Mouse (Mus musculus) small intestine, adult 2 months (tissue): ENCODE measurements around the gene Prcp. TPM values are rescaled to one million over a fixed set of nuclear protein-coding genes. Genes with fewer than 3 reads are reported as not detected.
"Not testable (repeated sequence)": the region's sequence is repeated elsewhere in the genome, so short reads cannot be mapped to it uniquely, and the experiment has no call there.

Experiments used
- H3K27ac ChIP-seq: fragments of 200-500 bp; 2 replicates; pipeline ENCODE4 v1.5.1; 2012; ENCODE audit warnings: low read depth, low read length, control low read depth, inconsistent platforms; ENCODE audit not compliant: insufficient read depth
- H3K27me3 ChIP-seq: fragments of 200-500 bp; 2 replicates; pipeline ENCODE4 v1.6.1; 2012; ENCODE audit warnings: mild to moderate bottlenecking, moderate library complexity, low read length, inconsistent platforms; ENCODE audit not compliant: control insufficient read depth, insufficient read depth
- H3K36me3 ChIP-seq: fragments of 200-500 bp; 2 replicates; pipeline ENCODE4 v1.6.1; 2012; ENCODE audit warnings: mild to moderate bottlenecking, low read length, control low read depth, inconsistent platforms; ENCODE audit not compliant: control insufficient read depth, insufficient read depth
- H3K4me1 ChIP-seq: fragments of 200-500 bp; 2 replicates; pipeline ENCODE4 v1.6.1; 2012; ENCODE audit warnings: low read length, inconsistent platforms, mixed read lengths; ENCODE audit not compliant: control insufficient read depth, insufficient read depth, insufficient read length
- H3K4me3 ChIP-seq: fragments of 200-500 bp; 2 replicates; pipeline ENCODE4 v1.5.1; 2012; ENCODE audit warnings: low read depth, mild to moderate bottlenecking, control low read depth, inconsistent platforms, low read length, moderate library complexity
- CTCF ChIP-seq: fragments of 200-500 bp; IDR thresholded peaks from 2 replicates; pipeline ENCODE4 v1.5.1; 2012; ENCODE audit warnings: low read depth, mild to moderate bottlenecking, control low read depth, inconsistent platforms, low read length, moderate library complexity, mixed read lengths; ENCODE audit not compliant: insufficient replicate concordance, insufficient read length; ENCODE audit errors: extremely low read depth
- POLR2A ChIP-seq: fragments of 200-500 bp; IDR thresholded peaks from 2 replicates; pipeline ENCODE4 v1.6.1; 2012; ENCODE audit warnings: low read depth, mild to moderate bottlenecking, control low read depth, inconsistent platforms, low read length, moderate library complexity
- WGBS: fragments of 180-500 bp; shearing (Covaris S2); methylation state at CpG from one replicate; pipeline ENCODE4 v1.1.7; 2018; 5-methylcytosine and 5-hydroxymethylcytosine counted together
- polyA plus RNA-seq: library from polyadenylated mRNA; depleted of rRNA; stranded (reverse); fragments of >200 nt; gene quantifications from 2 replicates; pipeline ENCODE4 v1.2.3, GENCODE M21; 2012; rRNA removed

Gene Prcp
- polyA plus RNA-seq, 1 experiment: 9.1 TPM

DNA sequence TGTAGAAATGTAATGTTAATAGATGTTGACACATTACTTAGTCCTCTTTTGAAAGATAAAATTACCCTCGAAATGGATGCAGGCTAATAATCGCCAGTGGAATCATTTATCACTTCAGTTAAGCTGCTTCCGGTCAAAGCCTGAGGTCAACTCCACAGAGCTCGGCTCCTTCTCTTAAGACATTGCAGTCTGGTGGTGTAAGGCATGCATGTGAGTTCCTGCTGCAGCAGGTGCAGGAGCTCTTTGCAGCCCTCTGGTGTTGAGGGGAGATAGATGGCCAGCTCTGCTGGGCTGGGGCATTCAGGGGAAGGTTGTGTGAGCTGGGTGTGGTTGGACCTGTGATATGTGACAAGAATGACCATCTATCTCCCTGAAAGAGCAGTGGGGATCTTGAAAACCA lies 104.0 kb downstream of the Prcp start:
- TF ChIP-seq POLR2A (no peak), CTCF (no peak)
- Histone ChIP-seq H3K27me3 (no peaks in the 10 kb centered on the region), H3K4me1 (no peaks in the 10 kb centered on the region), H3K4me3 (no peak overlapping the region), H3K36me3 (no peaks in the 10 kb centered on the region), H3K27ac (no peak overlapping the region)
- 61% methylated on average over 4 of the region's 4 CpGs for WGBS

- H3K27ac ChIP-seq, H3K4me1 ChIP-seq, H3K36me3 ChIP-seq, H3K4me3 ChIP-seq, H3K27me3 ChIP-seq: not testable (repeated sequence)
- 58% methylated on average over 7 of the region's 7 CpGs for WGBS
These were observed 104.5 kb downstream of the Prcp start for GRCm38 (mm10) chr7:92978720-92979119.

- no peaks in the 10 kb centered on the region for H3K36me3 ChIP-seq
- TF ChIP-seq POLR2A (no peak), CTCF (no peak)
- no peaks in the 10 kb centered on the region for H3K4me1 ChIP-seq
- WGBS: 12% methylated on average over 2 of the region's 2 CpGs
- H3K27ac ChIP-seq: no peak overlapping the region
- no peaks in the 10 kb centered on the region for H3K27me3 ChIP-seq
- no peak overlapping the region for H3K4me3 ChIP-seq
These were observed 106.5 kb downstream of the Prcp start for GRCm38 (mm10) chr7:92980741-92981140.

GRCm38 (mm10) chr7:92981864-92982263 lies 107.6 kb downstream of the Prcp start:
- Histone ChIP-seq H3K27ac (no peak overlapping the region), H3K4me3 (no peak overlapping the region), H3K27me3 (no peaks in the 10 kb centered on the region), H3K36me3 (no peaks in the 10 kb centered on the region), H3K4me1 (no peaks in the 10 kb centered on the region)
- TF ChIP-seq POLR2A (no peak), CTCF (no peak)
- 40% methylated on average over 2 of the region's 2 CpGs for WGBS

Other genes with a start within 250 kb of the Prcp start
- gene Ankrd42, start 237.3 kb upstream of the Prcp start, polyA plus RNA-seq: 0.22 and 0.42 TPM in 2 replicates
- 3.2 and 9.4 TPM in 2 replicates for gene Pcf11, start 204.5 kb upstream of the Prcp start, polyA plus RNA-seq
- gene Rab30, start 132.9 kb upstream of the Prcp start, polyA plus RNA-seq: 1.7 and 6.9 TPM in 2 replicates
- 0.03 TPM in 1 of 2 replicates, not detected in the other for gene Ddias, start 223 bp upstream of the Prcp start, polyA plus RNA-seq
- 0.18 and 0.25 TPM in 2 replicates for gene Fam181b, start 205.4 kb downstream of the Prcp start, polyA plus RNA-seq